Mouse (Mus musculus) midbrain, embryonic 11.5 days (tissue): Measurements from ENCODE around the gene Znrf3. TPM values are rescaled to one million over a fixed set of nuclear protein-coding genes. Genes with fewer than 3 reads are reported as not detected.

ENCODE experiments used
- ATAC-seq: fragments of 200-750 bp; cut with Nextera tagmentation; 2 replicates; pipeline ENCODE4 v1.8.0; 2017; ENCODE audit warnings: moderate TSS enrichment, moderate library complexity; ENCODE audit not compliant: low FRiP score
- DNase-seq: peaks from one replicate; pipeline ENCODE4 v3.0.0; 2015; ENCODE audit warnings: low spot score; ENCODE audit errors: missing footprints
- H3K27ac ChIP-seq: fragments of 300-500 bp; sonication (generic); 2 replicates; pipeline ENCODE4 v1.5.1; 2014; ENCODE audit warnings: low read depth, low read length
- H3K27me3 ChIP-seq: fragments of 300-500 bp; sonication (generic); 2 replicates; pipeline ENCODE4 v1.6.1; 2014; ENCODE audit warnings: mild to moderate bottlenecking, low read length, moderate library complexity, mixed read lengths; ENCODE audit not compliant: control insufficient read depth, insufficient read depth
- H3K36me3 ChIP-seq: fragments of 300-500 bp; sonication (generic); 2 replicates; pipeline ENCODE4 v1.6.1; 2014; ENCODE audit warnings: mild to moderate bottlenecking, low read length, moderate library complexity, mixed read lengths; ENCODE audit not compliant: control insufficient read depth, insufficient read depth
- H3K4me1 ChIP-seq: fragments of 300-500 bp; sonication (generic); 2 replicates; pipeline ENCODE4 v1.6.1; 2014; ENCODE audit warnings: low read length; ENCODE audit not compliant: control insufficient read depth, insufficient read depth
- H3K4me2 ChIP-seq: fragments of 300-500 bp; sonication (generic); 2 replicates; pipeline ENCODE4 v1.6.1; 2014; ENCODE audit warnings: mild to moderate bottlenecking, moderate library complexity
- H3K4me3 ChIP-seq: fragments of 300-500 bp; sonication (generic); 2 replicates; pipeline ENCODE4 v1.5.1; 2014; ENCODE audit warnings: low read depth, low read length
- H3K9ac ChIP-seq: fragments of 300-500 bp; sonication (generic); 2 replicates; pipeline ENCODE4 v1.6.1; 2014; ENCODE audit warnings: low read length
- H3K9me3 ChIP-seq: fragments of 300-500 bp; sonication (generic); 2 replicates; pipeline ENCODE4 v1.6.1; 2016; ENCODE audit warnings: low read length; ENCODE audit not compliant: control insufficient read depth
- WGBS: fragments of 180-500 bp; shearing (Covaris S2); extraction: QIAGEN DNeasy Blood & Tissue Kit; methylation state at CpG from one replicate; pipeline ENCODE4 v1.1.7; 2014; 5-methylcytosine and 5-hydroxymethylcytosine counted together
- polyA plus RNA-seq: library from polyadenylated mRNA; unstranded; fragments of >200 nt; fragmentation: Nextera tagmentation; extraction: Ambion mirVana; gene quantifications from 2 replicates; pipeline ENCODE4 v1.2.1, GENCODE M21; 2014

The Znrf3 gene
- polyA plus RNA-seq, 1 experiment from 2014 or later = 10.4 TPM

- ATAC-seq (peak; percentile 33; the same call in 1 of the 2 replicates), DNase-seq (peak; percentile 84)
- Histone ChIP-seq H3K9me3 (no peaks in the 10 kb centered on the region), H3K9ac (no peak overlapping the region), H3K4me3 (no peak overlapping the region), H3K27me3 (no peaks in the 10 kb centered on the region), H3K4me2 (no peak overlapping the region), H3K4me1 (peaks cover 12% of the 10 kb centered on the region; the same call in 1 of the 2 replicates), H3K36me3 (no peaks in the 10 kb centered on the region), H3K27ac (no peak overlapping the region; the same call in 1 of the 2 replicates)
- 15% methylated on average over 2 of the region's 2 CpGs for WGBS
Measured at GRCm38 (mm10) chr11:5324296-5324695, 120.4 kb downstream of the Znrf3 start.

- H3K4me2 ChIP-seq = no peak overlapping the region
- H3K27ac ChIP-seq = no peak overlapping the region
- H3K9ac ChIP-seq = no peak overlapping the region
- no peaks in the 10 kb centered on the region for H3K9me3 ChIP-seq
- DNase-seq (peak; percentile 73), ATAC-seq (no peak)
- H3K27me3 ChIP-seq = no peaks in the 10 kb centered on the region
- H3K4me1 ChIP-seq = peaks cover 26% of the 10 kb centered on the region
- WGBS = 76% methylated on average over 1 of the region's 1 CpGs
- H3K4me3 ChIP-seq = no peak overlapping the region
- H3K36me3 ChIP-seq = no peaks in the 10 kb centered on the region
Measured at GRCm38 (mm10) chr11:5321687-5322086, 123.0 kb downstream of the Znrf3 start.

GRCm38 (mm10) chr11:5318976-5319375 lies 125.7 kb downstream of the Znrf3 start:
- ATAC-seq = no peak
- Histone ChIP-seq H3K36me3 (no peaks in the 10 kb centered on the region), H3K9ac (no peak overlapping the region), H3K4me1 (peaks cover 26% of the 10 kb centered on the region), H3K4me2 (no peak overlapping the region), H3K27me3 (no peaks in the 10 kb centered on the region), H3K9me3 (no peaks in the 10 kb centered on the region), H3K4me3 (no peak overlapping the region), H3K27ac (peak overlapping the region; percentile 66; the same call in 1 of the 2 replicates)
- no peak for DNase-seq
- 32% methylated on average over 2 of the region's 2 CpGs for WGBS

GRCm38 (mm10) chr11:5318035-5318775 lies 126.4 kb downstream of the Znrf3 start:
- Histone ChIP-seq H3K4me2 (no peak overlapping the region), H3K27me3 (no peaks in the 10 kb centered on the region)

GRCm38 (mm10) chr11:5314796-5315195 lies 129.9 kb downstream of the Znrf3 start:
- peak; percentile 82 for DNase-seq
- Histone ChIP-seq H3K36me3 (no peaks in the 10 kb centered on the region), H3K27ac (no peak overlapping the region), H3K4me1 (peaks cover 20% of the 10 kb centered on the region), H3K9me3 (no peaks in the 10 kb centered on the region), H3K4me3 (no peak overlapping the region), H3K4me2 (no peak overlapping the region), H3K27me3 (no peaks in the 10 kb centered on the region), H3K9ac (no peak overlapping the region)
- ATAC-seq = no peak

More at GRCm38 (mm10) chr11:5318035-5318775, 126.4 kb downstream of the Znrf3 start:
- Histone ChIP-seq H3K36me3 (no peaks in the 10 kb centered on the region), H3K4me3 (no peak overlapping the region), H3K27ac (peak overlapping the region; percentile 66), H3K4me1 (peaks cover 23% of the 10 kb centered on the region), H3K9ac (peak overlapping the region; percentile 22; the same call in 1 of the 2 replicates), H3K9me3 (no peaks in the 10 kb centered on the region)
- 5% methylated on average over 8 of the region's 8 CpGs for WGBS
- peak; percentile 92 for ATAC-seq
- DNase-seq = peak; percentile 92

GRCm38 (mm10) chr11:5314330-5314741 lies 130.3 kb downstream of the Znrf3 start:
- 8% methylated on average over 3 of the region's 3 CpGs for WGBS
- DNase-seq (peak; percentile 87), ATAC-seq (no peak)
- Histone ChIP-seq H3K36me3 (no peaks in the 10 kb centered on the region), H3K9ac (no peak overlapping the region), H3K4me2 (no peak overlapping the region), H3K4me1 (peaks cover 20% of the 10 kb centered on the region), H3K4me3 (no peak overlapping the region), H3K27ac (no peak overlapping the region), H3K9me3 (no peaks in the 10 kb centered on the region), H3K27me3 (no peaks in the 10 kb centered on the region)

- WGBS = 90% methylated on average over 13 of the region's 13 CpGs
- ATAC-seq = no peak
Measured at GRCm38 (mm10) chr11:5307024-5307905, 137.4 kb downstream of the Znrf3 start.

GRCm38 (mm10) chr11:5306017-5306416 lies 138.6 kb downstream of the Znrf3 start:
- no peak for ATAC-seq
- no peak overlapping the region for H3K9ac ChIP-seq

More at GRCm38 (mm10) chr11:5307024-5307905, 137.4 kb downstream of the Znrf3 start:
- Histone ChIP-seq H3K27ac (no peak overlapping the region), H3K4me1 (no peaks in the 10 kb centered on the region), H3K4me2 (no peak overlapping the region), H3K9me3 (no peaks in the 10 kb centered on the region), H3K4me3 (no peak overlapping the region), H3K9ac (no peak overlapping the region), H3K27me3 (no peaks in the 10 kb centered on the region), H3K36me3 (no peaks in the 10 kb centered on the region)
- DNase-seq = peak; percentile 66

GRCm38 (mm10) chr11:5304526-5304925 lies 140.1 kb downstream of the Znrf3 start:
- H3K4me2 ChIP-seq = no peak overlapping the region
- no peak overlapping the region for H3K4me3 ChIP-seq
- H3K36me3 ChIP-seq = no peaks in the 10 kb centered on the region
- H3K27me3 ChIP-seq = no peaks in the 10 kb centered on the region
- DNase-seq = peak; percentile 51
- no peaks in the 10 kb centered on the region for H3K9me3 ChIP-seq
- no peaks in the 10 kb centered on the region for H3K4me1 ChIP-seq
- H3K9ac ChIP-seq = no peak overlapping the region
- no peak overlapping the region for H3K27ac ChIP-seq
- ATAC-seq = no peak

More at GRCm38 (mm10) chr11:5306017-5306416, 138.6 kb downstream of the Znrf3 start:
- H3K4me1 ChIP-seq = no peaks in the 10 kb centered on the region
- H3K4me3 ChIP-seq = no peak overlapping the region
- no peaks in the 10 kb centered on the region for H3K9me3 ChIP-seq
- DNase-seq = peak; percentile 23
- H3K27ac ChIP-seq = no peak overlapping the region
- H3K4me2 ChIP-seq = no peak overlapping the region
- H3K36me3 ChIP-seq = no peaks in the 10 kb centered on the region
- no peaks in the 10 kb centered on the region for H3K27me3 ChIP-seq
